Mouse (Mus musculus): ENCODE results near the gene Chrm3.

The Chrm3 gene

DNA sequence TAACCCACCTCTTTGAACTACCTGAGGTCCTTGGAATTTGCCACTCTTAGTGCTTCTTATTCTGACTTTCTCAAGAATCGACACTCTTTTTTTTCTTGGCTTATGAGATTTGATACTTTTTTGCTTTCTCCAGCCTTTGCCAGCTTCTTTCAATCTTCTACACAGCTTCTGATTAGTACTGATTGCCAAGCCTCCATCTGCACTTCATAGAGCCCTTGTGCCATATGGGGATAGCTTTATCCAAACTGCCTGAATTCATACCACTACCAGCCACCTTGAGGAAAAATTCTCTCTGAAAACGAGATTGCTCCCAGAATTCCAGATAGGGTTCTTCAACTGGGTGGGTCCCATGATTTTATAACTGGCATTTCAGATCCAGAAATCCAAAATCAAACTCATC is 368.0 kb downstream of the Chrm3 start:
- DNase-seq (ENCODE audit: low read depth, low spot score), result no peak

DNA sequence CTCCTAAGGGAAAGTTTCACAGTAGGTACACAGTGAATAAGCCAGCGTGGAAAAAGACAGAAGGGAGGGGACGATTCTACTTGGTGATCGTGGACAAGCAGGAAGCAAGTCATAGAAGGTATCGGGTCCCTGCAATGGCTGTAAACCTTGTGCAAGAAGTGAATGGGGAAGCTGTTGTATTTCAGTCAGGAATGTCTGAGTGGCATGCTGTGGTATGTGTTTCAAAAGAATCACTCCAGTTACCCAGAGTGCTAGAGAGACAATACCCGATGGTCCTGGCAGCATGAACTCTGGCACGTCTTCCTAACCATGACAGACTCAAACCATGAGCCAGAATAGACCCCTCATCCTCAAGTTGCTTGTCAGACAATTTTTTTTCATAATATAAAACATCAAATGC is 375.0 kb downstream of the Chrm3 start:
- no peak for DNase-seq (ENCODE audit: low read depth, low spot score)

DNA sequence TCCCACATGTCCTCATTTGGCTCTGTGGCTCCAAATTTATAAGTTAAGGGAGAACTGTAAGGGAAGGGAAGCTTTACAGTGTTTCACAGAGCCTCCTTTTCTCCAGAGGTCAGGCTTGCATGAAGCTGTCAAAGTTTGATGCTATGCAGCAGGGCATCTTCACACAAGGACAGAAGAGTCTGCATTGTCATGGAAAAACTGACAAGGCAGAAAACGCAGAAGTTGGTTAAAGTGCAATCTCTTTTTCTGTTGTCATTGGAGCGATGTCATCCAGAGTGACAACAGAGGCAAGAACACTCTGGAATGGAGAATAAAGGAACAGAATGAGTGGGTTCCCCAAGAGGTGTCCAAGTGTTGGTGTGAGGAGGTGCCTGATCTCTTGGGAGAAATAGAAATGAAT is 377.4 kb downstream of the Chrm3 start:
- no peak for DNase-seq (ENCODE audit: low read depth, low spot score)

DNA sequence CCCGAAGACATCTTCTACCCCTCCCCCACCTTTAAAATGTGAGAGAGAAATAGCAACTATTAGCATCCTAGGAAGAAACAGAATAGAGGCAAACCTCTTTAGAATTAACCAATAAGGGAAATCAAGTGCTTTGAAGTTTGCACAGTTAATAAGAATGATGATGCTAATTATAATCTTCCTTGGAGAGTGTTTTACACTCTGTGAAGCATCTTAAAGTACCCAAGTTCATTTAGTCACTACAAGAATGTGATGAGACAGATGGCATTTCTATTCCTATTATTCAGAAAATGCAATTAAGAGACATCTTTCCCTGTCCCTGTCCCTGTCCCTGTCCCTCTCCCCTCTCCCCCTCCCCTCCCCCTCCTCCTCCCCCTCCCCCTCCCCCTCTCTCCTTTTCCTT is 382.9 kb downstream of the Chrm3 start:
- no peak for DNase-seq (ENCODE audit: low read depth, low spot score)

DNA sequence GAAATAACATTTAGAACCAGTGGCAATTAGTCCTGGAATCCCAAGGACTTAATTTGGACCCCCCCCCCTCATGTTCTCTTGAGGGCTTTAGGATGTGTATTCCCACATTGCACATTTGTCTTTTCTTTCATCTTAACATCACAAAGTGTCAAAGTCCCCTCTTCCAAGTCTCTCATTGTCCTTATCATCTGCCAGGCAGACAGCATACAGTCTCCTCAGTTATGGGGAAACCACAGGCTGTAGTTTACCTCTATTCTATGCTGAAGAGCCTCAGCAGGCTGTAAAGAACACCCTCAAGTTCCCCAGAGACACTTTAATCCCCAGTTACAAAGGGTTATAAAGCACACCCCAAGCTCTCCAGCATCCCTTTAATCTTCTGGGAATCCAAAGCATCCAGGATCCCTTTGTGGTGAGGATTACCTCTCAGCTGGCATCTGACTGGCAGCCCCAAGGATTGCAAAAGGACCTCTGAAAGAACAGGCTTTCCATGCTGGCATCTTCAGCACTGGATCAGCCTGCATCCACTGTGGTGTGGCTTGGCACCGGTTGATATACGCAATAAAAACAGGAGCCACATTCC is 386.8 kb downstream of the Chrm3 start:
- no peak for DNase-seq (ENCODE audit: low read depth, low spot score)

DNA sequence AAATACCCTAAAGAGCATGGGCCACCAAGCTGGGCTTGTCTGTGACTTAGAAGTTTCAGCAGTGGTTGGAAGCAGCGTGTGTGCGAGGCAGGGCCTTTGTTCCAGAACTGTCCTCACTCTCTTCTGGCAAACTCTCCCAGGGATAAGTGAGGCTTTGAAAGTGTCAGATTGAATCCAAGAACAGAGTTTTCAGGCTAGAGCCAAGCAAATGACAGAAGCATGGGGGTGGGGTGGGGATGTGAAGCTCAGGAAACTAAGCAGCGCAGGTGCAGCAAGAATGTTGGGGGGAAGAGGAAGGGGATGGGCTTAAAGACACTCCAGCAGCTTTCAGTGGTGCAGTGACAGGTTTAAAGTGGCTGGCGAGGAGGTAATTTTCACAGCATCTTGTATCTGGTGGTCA is 388.8 kb downstream of the Chrm3 start:
- no peak for DNase-seq (ENCODE audit: low read depth, low spot score)

DNA sequence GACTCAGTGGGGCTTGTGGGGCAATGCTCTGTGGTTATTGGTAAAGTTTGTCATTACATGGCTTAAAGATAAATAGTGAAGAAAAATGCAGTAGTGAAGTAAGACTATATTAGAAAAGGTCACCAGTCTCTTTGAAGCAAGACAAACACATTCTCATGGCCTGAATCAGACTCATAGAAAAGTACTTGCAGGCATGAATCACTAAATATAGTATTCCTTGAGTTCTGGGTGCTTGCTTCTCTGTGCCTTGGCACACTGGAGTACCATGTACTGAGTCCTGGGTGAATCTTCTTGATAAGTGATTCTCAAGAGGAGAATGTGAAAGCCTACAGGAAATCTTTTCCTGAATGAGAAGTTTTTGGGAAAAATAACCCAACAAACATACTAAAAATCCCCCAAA is 408.0 kb downstream of the Chrm3 start:
- no peak for DNase-seq (ENCODE audit: low read depth, low spot score)

DNA sequence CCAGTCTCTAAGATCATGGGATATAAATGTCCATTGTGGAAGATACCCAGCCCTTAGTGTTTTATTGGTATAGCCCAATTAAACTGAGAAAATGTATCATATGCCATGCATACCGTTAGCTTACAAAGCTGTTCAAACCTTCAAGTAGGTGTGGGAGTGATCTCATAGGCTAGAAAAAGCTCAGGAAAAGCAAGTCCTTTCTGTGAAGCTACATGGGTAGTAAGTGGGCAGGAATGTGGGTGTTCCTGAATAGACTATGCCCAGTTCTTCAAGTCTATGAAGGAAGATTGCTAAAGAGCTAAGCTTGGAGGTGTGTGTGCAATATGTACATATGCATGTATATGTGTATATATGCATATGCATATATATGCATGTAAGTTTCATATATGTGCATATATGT is 409.3 kb downstream of the Chrm3 start:
- DNase-seq (ENCODE audit: low read depth, low spot score), result no peak

DNA sequence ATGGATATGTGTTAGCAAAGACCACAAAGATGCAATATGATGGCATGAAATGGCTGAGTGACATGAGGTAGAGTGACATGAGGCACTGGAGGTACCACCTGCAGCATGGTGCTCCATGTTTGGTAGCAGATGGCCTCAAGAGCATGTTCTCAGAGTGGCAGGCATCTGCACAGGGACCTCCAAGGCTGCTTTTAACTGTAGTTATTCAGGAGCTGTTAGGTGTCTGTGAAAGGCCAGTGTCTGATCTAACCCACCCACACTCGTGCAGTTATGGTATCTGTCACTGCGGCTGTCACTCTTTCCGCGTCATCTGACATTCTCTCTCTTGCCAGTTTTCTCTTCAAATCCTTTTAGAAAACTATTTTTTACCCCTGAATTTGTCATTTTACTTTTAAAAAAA is 411.6 kb downstream of the Chrm3 start:
- DNase-seq (ENCODE audit: low read depth, low spot score), result no peak

DNA sequence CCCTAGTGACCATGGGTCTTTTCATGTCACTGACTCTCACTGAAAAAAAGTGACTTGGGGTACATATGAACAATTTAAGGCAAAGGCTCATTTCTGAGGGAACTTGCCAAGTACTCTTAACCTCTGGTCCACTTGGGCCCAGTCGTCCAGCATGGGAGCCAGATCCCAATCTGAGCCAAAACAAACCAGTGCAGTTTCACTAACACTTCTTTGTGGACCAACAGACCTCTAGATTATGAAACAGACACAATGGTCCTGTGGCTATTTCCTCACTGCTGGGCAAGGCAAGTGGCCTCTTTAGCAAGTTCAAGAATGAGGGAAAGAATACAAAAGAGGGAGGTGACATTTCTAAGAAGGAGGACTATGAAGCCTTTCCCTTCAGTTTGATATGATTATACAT is 420.5 kb downstream of the Chrm3 start:
- no peak for DNase-seq (ENCODE audit: low read depth, low spot score)

DNA sequence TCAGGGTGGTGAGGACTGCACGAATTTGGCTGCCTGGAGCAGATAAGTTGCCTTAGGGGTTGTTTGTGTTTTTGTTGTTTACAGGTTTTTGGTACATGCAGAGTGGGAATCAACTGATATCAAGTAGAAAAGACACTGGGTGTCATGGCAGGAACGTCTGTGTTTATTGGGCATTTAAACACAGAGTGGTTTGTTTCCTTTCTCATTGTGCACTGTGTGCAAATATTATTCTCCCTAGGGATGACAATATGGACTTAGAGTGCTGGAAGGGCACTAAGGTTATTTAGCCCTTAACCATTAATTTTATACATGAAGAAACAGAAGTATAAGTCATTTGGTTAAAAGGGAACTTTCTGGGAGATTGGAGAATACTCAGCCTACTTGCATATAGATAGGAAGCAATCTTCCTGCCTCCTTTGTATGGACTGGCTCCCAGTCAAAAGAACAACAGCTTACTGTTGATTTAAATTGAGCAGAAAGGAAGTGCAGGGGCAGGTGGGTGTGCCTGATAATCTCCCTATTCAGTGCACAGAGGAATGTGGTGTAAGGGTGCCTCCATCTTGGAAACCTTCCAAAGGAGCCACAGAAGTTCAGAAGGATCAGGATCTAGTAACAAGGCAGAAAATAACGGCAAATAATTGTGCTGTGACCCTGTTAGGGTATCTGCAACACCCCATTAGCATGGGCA is 421.7 kb downstream of the Chrm3 start:
- DNase-seq (ENCODE audit: low read depth, low spot score), result no peak

DNA sequence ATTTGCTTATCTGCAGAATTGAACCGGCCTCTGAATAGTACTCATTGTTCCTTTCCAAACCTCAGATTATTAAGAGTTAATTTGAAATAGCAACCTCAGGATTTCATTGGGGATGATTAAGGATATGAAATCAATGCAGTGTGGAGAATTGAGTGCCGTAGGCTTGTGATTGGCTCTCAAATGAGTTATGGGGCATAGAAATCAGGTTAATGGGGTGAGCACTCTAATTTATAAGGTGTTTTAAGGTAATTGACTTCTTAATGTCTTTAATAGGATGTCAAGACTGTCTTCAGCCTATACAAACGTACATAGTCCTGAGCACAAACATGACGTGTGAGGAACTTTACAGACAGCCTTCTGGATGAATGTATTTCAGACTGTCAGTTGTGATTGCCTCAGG is 427.9 kb downstream of the Chrm3 start:
- no peak for DNase-seq (ENCODE audit: low read depth, low spot score)

DNA sequence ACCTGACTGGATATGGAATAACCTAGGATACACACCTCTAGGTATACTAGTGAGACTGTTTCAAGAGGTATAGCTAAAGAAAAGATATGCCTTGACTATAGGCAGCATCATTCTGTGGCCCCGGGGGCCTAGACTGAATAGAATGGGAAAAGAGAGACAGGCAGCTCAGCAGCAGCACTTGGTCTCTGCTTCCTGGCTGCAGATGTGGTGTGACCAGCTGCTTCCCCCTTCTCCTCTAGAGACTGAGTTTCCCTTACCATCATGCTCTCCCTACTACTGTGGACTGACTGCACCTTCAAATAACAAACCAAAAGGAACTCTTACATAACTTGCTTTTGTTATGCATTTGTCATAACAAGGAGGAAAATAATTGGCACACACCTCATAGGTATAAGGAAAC is 430.0 kb downstream of the Chrm3 start:
- DNase-seq (ENCODE audit: low read depth, low spot score), result no peak

DNA sequence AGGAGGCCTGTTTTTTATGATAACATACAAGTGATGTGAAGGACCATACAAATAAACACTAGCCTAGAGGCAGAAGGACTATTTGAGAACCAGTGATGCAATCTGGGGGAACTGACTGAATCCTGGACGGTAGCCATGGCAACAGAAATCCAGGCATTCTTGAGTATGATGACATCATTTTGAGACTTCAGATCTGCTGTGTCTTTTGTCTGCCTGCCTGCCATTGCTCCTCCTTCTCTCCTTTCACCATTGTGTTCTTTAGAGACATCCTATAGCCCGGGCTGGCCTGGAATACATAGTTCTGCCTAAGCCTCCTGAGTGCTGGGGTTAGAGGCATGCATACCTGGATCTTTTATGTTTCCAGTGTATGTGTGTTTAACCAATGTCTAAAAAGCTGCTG is 430.7 kb downstream of the Chrm3 start:
- no peak for DNase-seq (ENCODE audit: low read depth, low spot score)

DNA sequence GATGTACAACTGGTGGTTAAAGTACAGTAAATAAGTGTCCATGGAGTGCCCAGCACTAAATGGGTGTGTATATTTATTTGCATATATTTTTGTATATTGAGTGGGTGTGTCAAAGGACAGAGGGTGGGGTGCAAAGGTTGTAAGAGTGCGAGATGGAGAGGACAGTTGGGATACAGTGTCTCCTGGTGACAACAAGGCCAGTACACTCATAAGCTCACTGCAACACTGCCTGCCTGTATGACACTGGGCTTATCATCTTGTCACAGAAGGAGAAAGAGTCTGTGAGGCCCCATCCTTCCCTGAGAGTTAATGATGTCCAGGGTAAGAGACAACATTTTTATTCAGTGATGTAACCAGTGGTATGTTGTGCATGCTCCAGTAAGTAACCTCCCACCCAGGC is 439.5 kb downstream of the Chrm3 start:
- no peak for DNase-seq (ENCODE audit: low read depth, low spot score)

DNA sequence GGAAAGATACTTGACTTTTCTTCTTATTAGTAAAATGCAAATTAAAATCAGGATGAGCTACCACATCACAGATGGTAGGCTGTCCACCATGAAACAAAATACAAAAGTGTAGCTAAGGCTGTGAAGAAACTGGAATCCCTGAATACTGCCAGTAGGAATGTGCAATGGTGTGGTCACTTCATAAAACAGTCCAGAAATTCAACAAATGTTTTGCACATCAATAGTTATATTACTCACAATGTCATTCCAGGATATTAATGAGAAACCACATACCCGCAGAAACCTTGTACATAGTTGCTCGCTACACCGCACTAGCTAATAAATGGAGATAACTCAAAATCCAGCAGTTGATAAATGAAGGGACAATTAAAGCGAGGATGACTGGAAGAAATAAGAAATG is 447.9 kb downstream of the Chrm3 start:
- DNase-seq (ENCODE audit: low read depth, low spot score), result no peak

DNA sequence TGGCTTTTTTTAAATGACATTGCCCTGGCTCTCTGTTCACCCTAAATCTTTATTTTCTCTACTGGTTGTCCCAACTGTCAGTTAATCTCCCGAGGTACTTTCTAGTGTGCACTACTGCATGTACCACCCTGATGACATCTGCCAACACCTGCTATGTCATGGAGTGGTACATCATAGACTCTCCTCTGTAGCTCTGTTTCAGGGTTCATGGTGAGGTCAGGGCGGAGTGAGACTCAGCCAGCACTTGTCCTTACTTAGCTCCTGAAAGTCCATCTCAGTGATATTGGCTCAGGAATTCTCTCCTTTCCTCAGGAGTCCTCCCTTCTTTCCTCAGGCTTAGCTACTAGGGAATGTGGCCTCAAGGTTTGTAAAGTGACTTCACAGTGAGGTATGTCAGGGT is 451.9 kb downstream of the Chrm3 start:
- DNase-seq (ENCODE audit: low read depth, low spot score), result no peak

DNA sequence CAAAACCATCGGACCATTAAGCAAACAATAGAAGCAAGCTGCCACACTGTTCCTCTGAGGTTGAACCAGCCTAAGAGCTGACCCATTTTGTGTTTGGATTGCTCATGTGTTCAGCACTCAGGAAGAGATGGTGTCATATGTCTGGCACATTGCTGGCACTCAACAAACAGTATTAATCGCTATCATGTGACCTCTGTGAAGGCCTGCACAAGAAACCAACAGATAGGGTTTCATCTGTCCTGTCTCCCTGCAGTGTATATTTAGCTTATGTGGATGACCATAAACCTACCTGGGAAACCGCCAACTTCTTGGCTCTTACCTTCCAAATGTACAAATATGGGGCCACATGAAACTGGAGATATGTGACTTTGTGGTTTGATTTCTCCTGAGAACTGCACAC is 453.4 kb downstream of the Chrm3 start:
- DNase-seq (ENCODE audit: low read depth, low spot score), result no peak

DNA sequence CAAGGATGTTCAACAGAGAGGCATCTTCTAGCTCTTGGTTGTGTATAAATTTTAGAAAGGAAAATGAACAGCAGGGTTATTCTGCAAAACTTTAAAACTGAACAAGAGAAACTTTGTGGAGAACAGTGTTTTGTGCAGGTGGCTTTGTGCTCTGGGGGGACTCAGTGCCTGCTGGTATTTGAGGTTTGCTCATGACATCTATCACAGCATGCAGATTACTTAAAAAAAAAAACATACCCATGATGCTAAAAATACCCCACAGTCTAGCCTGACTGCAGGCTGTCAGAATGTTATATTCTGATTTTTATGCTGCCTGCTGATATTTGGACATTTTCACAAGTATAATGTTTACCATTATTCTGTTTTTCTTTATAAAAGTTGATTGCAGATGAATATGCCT is 456.2 kb downstream of the Chrm3 start:
- DNase-seq (ENCODE audit: low read depth, low spot score), result no peak

DNA sequence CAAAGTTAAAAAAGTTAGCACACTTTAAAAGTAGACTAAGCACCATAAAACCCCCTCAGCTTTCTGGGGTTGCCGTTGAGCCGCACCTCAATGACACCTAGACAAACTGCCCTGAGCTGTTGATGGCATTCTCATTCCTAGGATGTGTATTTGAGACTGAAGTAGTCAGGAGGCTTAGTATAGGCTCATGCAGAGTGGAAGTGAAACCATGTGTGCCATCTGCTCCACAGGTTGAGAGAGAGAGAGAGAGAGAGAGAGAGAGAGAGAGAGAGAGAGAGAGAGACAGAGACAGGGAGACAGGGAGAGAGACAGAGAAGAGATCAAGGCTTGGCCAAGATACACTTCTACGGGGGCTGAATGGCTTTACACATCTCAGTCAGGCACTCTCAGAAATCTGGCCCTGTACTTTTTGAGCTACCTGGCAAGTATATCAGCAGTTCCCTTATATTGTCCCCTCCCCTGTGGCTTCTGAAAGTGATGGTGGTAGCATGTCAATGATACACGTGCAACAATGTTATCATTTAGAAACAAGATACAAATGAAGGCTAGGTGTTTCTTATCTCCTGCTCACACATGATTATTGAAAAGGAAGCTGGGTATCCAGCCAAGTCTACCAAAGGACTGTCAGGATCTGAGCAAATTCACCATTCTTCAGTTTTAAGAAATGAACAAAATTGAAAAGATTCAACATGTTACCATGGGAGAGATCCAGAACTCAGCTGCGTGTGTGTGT is 459.8 kb downstream of the Chrm3 start:
- DNase-seq (ENCODE audit: low read depth, low spot score), result no peak

DNA sequence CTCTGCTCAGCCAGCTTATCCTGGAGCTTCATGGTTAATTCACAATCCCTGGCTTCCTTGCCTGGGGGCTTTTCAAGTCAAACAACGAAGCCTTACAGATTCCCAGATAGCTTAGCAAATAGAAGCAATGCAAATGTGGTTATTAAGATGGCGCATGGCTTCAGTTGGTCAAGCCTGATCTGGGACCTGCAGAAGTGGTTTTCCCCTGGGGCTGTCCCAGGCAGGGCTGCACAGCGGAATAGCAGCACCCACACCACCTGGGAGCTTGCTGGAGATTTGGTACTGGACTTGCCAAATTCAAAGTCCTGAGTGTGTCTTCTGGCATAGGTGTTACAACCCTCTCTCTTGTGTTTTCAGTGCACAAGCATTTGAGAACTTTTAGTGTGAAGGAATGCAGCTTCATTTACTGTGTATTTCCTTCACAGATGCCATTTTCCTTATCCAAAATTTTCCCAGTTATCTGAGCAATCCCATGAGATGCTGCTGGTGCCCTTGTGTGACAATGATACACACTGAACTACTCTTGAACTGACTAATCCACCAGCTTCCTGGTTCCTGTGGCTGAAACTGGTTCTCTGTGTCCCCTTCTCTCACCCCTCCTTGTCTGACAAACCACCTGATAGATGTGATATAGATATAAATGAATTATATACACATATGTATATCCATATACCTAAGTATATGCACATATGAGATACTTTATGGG is 461.8 kb downstream of the Chrm3 start:
- DNase-seq (ENCODE audit: low read depth, low spot score), result no peak

DNA sequence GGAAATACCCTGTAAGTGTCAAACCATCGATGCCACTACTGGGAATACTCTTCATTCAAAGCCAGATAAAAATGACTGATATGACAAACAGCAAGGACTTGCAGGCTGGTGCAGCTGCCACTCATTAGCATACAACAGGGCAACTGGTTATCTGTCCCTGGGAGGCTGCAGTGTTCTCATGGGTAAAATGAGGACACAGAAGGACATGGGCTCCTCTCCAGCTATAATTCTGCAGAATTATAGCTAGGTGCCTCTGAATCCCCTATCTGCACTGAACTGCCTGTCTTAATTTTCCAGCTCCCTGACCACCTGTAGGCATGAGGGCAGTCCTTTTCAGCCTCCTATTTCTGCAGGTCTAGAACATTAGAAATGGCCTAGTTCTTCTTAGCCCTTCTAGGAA is 463.4 kb downstream of the Chrm3 start:
- DNase-seq (ENCODE audit: low read depth, low spot score), result no peak
